Mouse (Mus musculus) ES-Bruce4 (cell line): ENCODE measurements around the gene Fbxo21. TPM values are rescaled to one million over a fixed set of nuclear protein-coding genes. Genes with fewer than 3 reads are reported as not detected.

Experiments
- H3K27ac ChIP-seq: 2 replicates; pipeline ENCODE4 v1.5.1; 2012; ENCODE audit warnings: low read length, inconsistent platforms; ENCODE audit not compliant: insufficient read depth
- H3K27me3 ChIP-seq: 2 replicates; pipeline ENCODE4 v1.6.1; 2012; ENCODE audit warnings: mild to moderate bottlenecking, low read length, inconsistent platforms; ENCODE audit not compliant: control insufficient read depth, poor library complexity, insufficient read depth, severe bottlenecking
- H3K36me3 ChIP-seq: 2 replicates; pipeline ENCODE4 v1.6.1; 2012; ENCODE audit warnings: inconsistent platforms, mild to moderate bottlenecking, low read length, moderate library complexity; ENCODE audit not compliant: control insufficient read depth, poor library complexity, insufficient read depth, severe bottlenecking
- H3K4me1 ChIP-seq: one replicate; pipeline ENCODE4 v1.8.1; 2011; ENCODE audit warnings: low read length; ENCODE audit not compliant: control insufficient read depth, insufficient read depth
- H3K4me3 ChIP-seq: 2 replicates; pipeline ENCODE4 v1.5.1; 2011; ENCODE audit warnings: low read depth, mild to moderate bottlenecking, low read length
- H3K9ac ChIP-seq: 2 replicates; pipeline ENCODE4 v1.6.1; 2012; ENCODE audit warnings: low read depth, mild to moderate bottlenecking, inconsistent platforms; ENCODE audit not compliant: poor library complexity, severe bottlenecking
- H3K9me3 ChIP-seq: replicated peaks from 2 replicates; pipeline ENCODE4 v1.6.1; 2012; ENCODE audit warnings: mild to moderate bottlenecking, low read length, inconsistent platforms; ENCODE audit not compliant: control insufficient read depth, poor library complexity, insufficient read depth, severe bottlenecking
- CTCF ChIP-seq: IDR thresholded peaks from one replicate; pipeline ENCODE4 v1.8.1; 2011; ENCODE audit warnings: low read depth, low read length
- EP300 ChIP-seq: IDR thresholded peaks from 2 replicates; pipeline ENCODE4 v1.6.1; 2011; ENCODE audit warnings: low read depth, low read length; ENCODE audit not compliant: insufficient read depth
- POLR2A ChIP-seq: IDR thresholded peaks from one replicate; pipeline ENCODE4 v1.8.1; 2011; ENCODE audit warnings: low read length; ENCODE audit not compliant: insufficient read depth
- polyA plus RNA-seq: library from polyadenylated mRNA; stranded (reverse); fragments of >200 nt; gene quantifications from 2 replicates; pipeline ENCODE4 v1.2.4, GENCODE M21; 2011; ENCODE audit warnings: low read depth; ENCODE audit not compliant: missing spikeins, insufficient read depth, insufficient read length

Fbxo21 gene
- polyA plus RNA-seq, 1 experiment: 60.1 TPM

DNA sequence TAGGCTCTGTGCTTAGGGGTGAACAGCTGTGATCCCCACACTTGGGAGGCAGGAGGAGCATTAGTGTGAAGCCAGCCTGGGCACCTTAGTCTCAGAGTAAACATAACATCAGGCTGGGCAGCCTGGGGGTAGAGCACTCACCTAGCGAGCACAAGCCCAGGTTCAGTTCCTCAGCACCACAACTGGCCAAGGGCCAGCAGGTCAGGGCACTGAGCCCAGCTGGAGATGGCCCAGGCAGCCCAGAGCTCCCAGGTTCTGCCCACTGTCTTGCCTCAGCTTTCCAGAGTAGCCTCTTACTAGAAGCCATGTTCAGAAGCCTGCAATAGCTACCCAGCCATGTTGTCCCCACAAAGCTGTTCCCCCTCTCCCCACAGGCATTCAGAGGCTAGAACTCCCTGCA, 29.2 kb downstream of the Fbxo21 start:
- TF ChIP-seq POLR2A: no peak
- no peaks in the 10 kb centered on the region for H3K9me3 ChIP-seq
- no peaks in the 10 kb centered on the region for H3K4me1 ChIP-seq
- H3K27ac ChIP-seq: no peak overlapping the region
- H3K9ac ChIP-seq: no peak overlapping the region
- no peak overlapping the region for H3K4me3 ChIP-seq
- no peaks in the 10 kb centered on the region for H3K27me3 ChIP-seq
- H3K36me3 ChIP-seq: peaks cover 5% of the 10 kb centered on the region

DNA sequence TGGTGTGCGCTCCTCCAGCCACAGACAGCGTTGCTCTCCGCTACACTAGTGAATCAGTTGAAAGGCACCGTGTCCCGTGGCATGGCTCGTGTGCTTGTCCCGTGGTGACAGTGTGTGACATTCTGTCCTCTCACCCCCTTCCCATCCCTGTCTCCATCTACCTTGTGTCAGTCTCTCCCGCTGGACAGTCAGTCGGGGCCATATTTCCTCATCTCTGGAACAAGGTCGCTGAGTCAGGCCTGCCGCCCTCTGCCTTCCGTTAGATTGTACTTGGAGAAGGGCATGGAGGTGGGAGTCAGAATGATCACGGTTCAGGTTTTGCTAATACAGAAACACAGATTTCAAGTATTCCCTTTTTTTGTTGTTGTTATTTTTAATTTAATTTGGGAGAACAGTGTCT, 31.8 kb downstream of the Fbxo21 start:
- H3K9me3 ChIP-seq: no peaks in the 10 kb centered on the region

GRCm38 (mm10) chr5:118010872-118011271, 34.3 kb downstream of the Fbxo21 start:
- no peaks in the 10 kb centered on the region for H3K9me3 ChIP-seq
- no peak overlapping the region for H3K27ac ChIP-seq
- no peak overlapping the region for H3K4me3 ChIP-seq
- peaks cover 2% of the 10 kb centered on the region for H3K4me1 ChIP-seq
- TF ChIP-seq CTCF (no peak), EP300 (no peak), POLR2A (no peak)
- H3K27me3 ChIP-seq: no peaks in the 10 kb centered on the region
- H3K36me3 ChIP-seq: no peaks in the 10 kb centered on the region
- H3K9ac ChIP-seq: no peak overlapping the region

More for the DNA sequence above, 31.8 kb downstream of the Fbxo21 start:
- Histone ChIP-seq H3K27ac (no peak overlapping the region), H3K27me3 (no peaks in the 10 kb centered on the region), H3K36me3 (no peaks in the 10 kb centered on the region), H3K4me3 (no peak overlapping the region), H3K4me1 (no peaks in the 10 kb centered on the region), H3K9ac (no peak overlapping the region)
- TF ChIP-seq EP300: no peak

GRCm38 (mm10) chr5:118011796-118012195, 35.3 kb downstream of the Fbxo21 start:
- Histone ChIP-seq H3K27me3 (no peaks in the 10 kb centered on the region), H3K36me3 (no peaks in the 10 kb centered on the region), H3K9me3 (no peaks in the 10 kb centered on the region), H3K4me1 (peaks cover 2% of the 10 kb centered on the region), H3K27ac (no peak overlapping the region), H3K4me3 (no peak overlapping the region), H3K9ac (no peak overlapping the region)
- TF ChIP-seq CTCF (no peak), POLR2A (no peak), EP300 (no peak)

DNA sequence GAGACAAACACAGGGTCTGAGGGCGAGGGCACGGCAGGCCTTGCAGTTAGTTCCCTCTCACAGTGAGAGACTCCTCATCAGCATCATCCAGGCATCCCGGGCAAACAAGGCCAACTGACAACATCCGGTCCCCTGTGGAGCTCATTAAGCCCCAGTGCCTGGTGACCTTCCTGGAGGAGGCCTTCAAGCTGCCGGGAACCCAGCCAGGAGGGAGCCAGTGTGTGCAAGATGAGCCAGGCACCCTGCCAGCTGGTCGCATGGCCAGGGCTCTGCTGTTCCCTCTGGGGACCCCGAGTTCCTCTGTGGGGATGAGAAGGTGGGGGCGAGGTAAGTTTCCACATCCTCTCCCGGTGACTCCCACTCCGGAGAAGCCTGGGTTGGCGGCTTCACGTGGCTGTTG, 38.5 kb downstream of the Fbxo21 start:
- peak overlapping the region; percentile 19 for H3K4me3 ChIP-seq
- TF ChIP-seq EP300: peak; percentile 62
- TF ChIP-seq CTCF: no peak
- no peak for TF ChIP-seq POLR2A
- no peaks in the 10 kb centered on the region for H3K36me3 ChIP-seq
- no peak overlapping the region; the same call in 1 of the 2 replicates for H3K9ac ChIP-seq
- H3K4me1 ChIP-seq: peaks cover 2% of the 10 kb centered on the region
- no peaks in the 10 kb centered on the region for H3K27me3 ChIP-seq
- H3K27ac ChIP-seq: no peak overlapping the region
- no peaks in the 10 kb centered on the region for H3K9me3 ChIP-seq

DNA sequence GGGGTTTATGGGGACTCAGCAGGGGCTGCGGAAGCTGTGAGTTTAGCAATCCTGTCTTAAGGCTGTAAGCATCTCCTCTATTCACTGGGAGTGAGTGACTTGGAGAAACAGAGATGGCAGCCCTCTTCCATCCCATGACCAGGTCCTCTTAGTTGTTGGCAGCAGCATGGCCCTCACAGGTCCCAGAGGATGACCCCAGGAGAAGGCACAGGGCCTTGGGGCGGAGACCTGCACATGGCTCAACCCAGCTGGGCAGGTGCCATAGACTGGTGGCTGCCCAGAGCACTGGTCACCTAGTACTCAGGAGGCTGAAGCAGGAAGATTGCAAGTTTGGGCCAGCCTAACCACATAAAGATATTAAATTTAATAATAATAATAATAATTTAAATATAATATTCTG, 39.1 kb downstream of the Fbxo21 start:
- peaks cover 2% of the 10 kb centered on the region for H3K4me1 ChIP-seq
- H3K36me3 ChIP-seq: no peaks in the 10 kb centered on the region
- H3K9me3 ChIP-seq: no peaks in the 10 kb centered on the region
- no peak overlapping the region for H3K4me3 ChIP-seq
- H3K9ac ChIP-seq: no peak overlapping the region
- H3K27ac ChIP-seq: no peak overlapping the region
- no peak for TF ChIP-seq POLR2A
- no peak for TF ChIP-seq EP300
- TF ChIP-seq CTCF: no peak
- no peaks in the 10 kb centered on the region for H3K27me3 ChIP-seq

GRCm38 (mm10) chr5:118017527-118017926, 41.0 kb downstream of the Fbxo21 start:
- H3K9me3 ChIP-seq: no peaks in the 10 kb centered on the region
- no peak overlapping the region for H3K27ac ChIP-seq
- no peaks in the 10 kb centered on the region for H3K27me3 ChIP-seq
- TF ChIP-seq EP300 (no peak), CTCF (no peak), POLR2A (no peak)
- no peak overlapping the region for H3K9ac ChIP-seq
- peaks cover 2% of the 10 kb centered on the region for H3K4me1 ChIP-seq
- no peaks in the 10 kb centered on the region for H3K36me3 ChIP-seq
- no peak overlapping the region for H3K4me3 ChIP-seq
